Mouse (Mus musculus) liver, postnatal 0 days (tissue): ENCODE measurements around the gene Trim46. TPM values are rescaled to one million over a fixed set of nuclear protein-coding genes. Genes with fewer than 3 reads are reported as not detected.

ENCODE experiments used
- ATAC-seq: fragments of 200-750 bp; cut with Nextera tagmentation; 2 replicates; pipeline ENCODE4 v1.8.0; 2017; ENCODE audit warnings: mild to moderate bottlenecking, moderate library complexity
- DNase-seq: peaks from one replicate; pipeline ENCODE4 v3.0.0-alpha.2; 2016
- H3K27ac ChIP-seq: fragments of 300-500 bp; sonication (generic); 2 replicates; pipeline ENCODE4 v1.5.1; 2014; ENCODE audit warnings: antibody characterized with exemption, moderate library complexity, mild to moderate bottlenecking, low read depth
- H3K27me3 ChIP-seq: fragments of 300-500 bp; sonication (generic); 2 replicates; pipeline ENCODE4 v1.6.1; 2014; ENCODE audit warnings: low read length, control low read depth, mixed read lengths; ENCODE audit not compliant: insufficient read depth
- H3K36me3 ChIP-seq: fragments of 300-500 bp; sonication (generic); replicated peaks from 2 replicates; pipeline ENCODE4 v1.6.1; 2014; ENCODE audit warnings: mild to moderate bottlenecking, control low read depth, low read length, moderate library complexity, mixed read lengths; ENCODE audit not compliant: insufficient read depth
- H3K4me1 ChIP-seq: fragments of 300-500 bp; sonication (generic); 2 replicates; pipeline ENCODE4 v1.6.1; 2014; ENCODE audit warnings: antibody characterized with exemption, mild to moderate bottlenecking, control low read depth; ENCODE audit not compliant: insufficient read depth
- H3K4me2 ChIP-seq: fragments of 300-500 bp; sonication (generic); 2 replicates; pipeline ENCODE4 v1.6.1; 2014; ENCODE audit warnings: low read depth, mild to moderate bottlenecking, low read length, moderate library complexity, mixed read lengths
- H3K4me3 ChIP-seq: fragments of 300-500 bp; sonication (generic); 2 replicates; pipeline ENCODE4 v1.5.1; 2014; ENCODE audit warnings: low read depth, low read length
- H3K9ac ChIP-seq: fragments of 300-500 bp; sonication (generic); replicated peaks from 2 replicates; pipeline ENCODE4 v1.6.1; 2014; ENCODE audit warnings: mild to moderate bottlenecking, moderate library complexity
- H3K9me3 ChIP-seq: fragments of 300-500 bp; sonication (generic); 2 replicates; pipeline ENCODE4 v1.6.1; 2016; ENCODE audit warnings: mild to moderate bottlenecking, control low read depth, low read length, mixed read lengths
- CTCF ChIP-seq: sonication (generic); IDR thresholded peaks from 2 replicates; pipeline ENCODE4 v1.5.1; 2016; ENCODE audit warnings: antibody characterized with exemption, low read depth
- EP300 ChIP-seq: IDR thresholded peaks from 2 replicates; pipeline ENCODE4 v1.6.1; 2016; ENCODE audit warnings: antibody characterized with exemption, low read depth, mild to moderate bottlenecking
- WGBS: fragments of 180-500 bp; shearing (Covaris S2); extraction: QIAGEN DNeasy Blood & Tissue Kit; methylation state at CpG from one replicate; pipeline ENCODE4 v1.1.7; 2014; ENCODE audit not compliant: insufficient replicate concordance; 5-methylcytosine and 5-hydroxymethylcytosine counted together
- polyA plus RNA-seq: library from polyadenylated mRNA; unstranded; fragments of >200 nt; fragmentation: Nextera tagmentation; extraction: Ambion mirVana; gene quantifications from 2 replicates; pipeline ENCODE4 v1.2.1, GENCODE M21; 2015

The Trim46 gene
- polyA plus RNA-seq, 1 experiment from 2014 or later: 0.21 TPM

DNA sequence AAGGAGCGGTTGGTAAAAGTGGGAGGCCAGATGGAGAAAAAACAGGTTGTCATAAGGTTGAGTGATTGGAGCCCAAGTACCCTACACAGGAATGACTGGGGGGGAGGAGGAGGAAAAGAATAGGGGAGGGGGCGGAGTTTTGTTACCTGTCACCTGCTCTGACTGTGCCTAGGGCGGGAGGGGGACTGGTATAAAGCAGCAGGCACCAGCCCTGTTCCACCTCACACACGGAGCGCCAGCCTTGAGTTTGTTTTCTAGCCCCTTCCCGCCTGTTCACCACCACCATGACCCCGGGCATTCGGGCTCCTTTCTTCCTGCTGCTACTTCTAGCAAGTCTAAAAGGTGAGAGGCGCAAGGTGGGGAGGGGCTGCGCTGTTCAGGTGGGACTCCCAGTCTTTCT lies 17.3 kb downstream of the Trim46 start, which contains the start of gene Muc1:
Gene Muc1, plus strand, starts transcription at position 222 of the 400 bp plus-strand sequence.
- Histone ChIP-seq H3K27me3 (peaks cover 48% of the 10 kb centered on the region), H3K9ac (peak within 1 kb of the TSS; percentile 50), H3K4me2 (peak within 1 kb of the TSS; percentile 81), H3K27ac (no peak within 1 kb of the TSS), H3K36me3 (no peaks in the 10 kb centered on the region), H3K4me3 (peak within 1 kb of the TSS; percentile 57), H3K9me3 (no peaks in the 10 kb centered on the region), H3K4me1 (peaks cover 16% of the 10 kb centered on the region)
- WGBS: 41% methylated on average over 10 of the region's 10 CpGs
- no peak for ATAC-seq
- no peak for TF ChIP-seq EP300
- TF ChIP-seq CTCF: no peak
- DNase-seq: no peak

- Histone ChIP-seq H3K27me3 (peaks cover 48% of the 10 kb centered on the region), H3K4me3 (peak overlapping the region; percentile 57), H3K9ac (peak overlapping the region; percentile 50), H3K4me2 (peak overlapping the region; percentile 81), H3K36me3 (no peaks in the 10 kb centered on the region), H3K4me1 (peaks cover 10% of the 10 kb centered on the region), H3K27ac (no peak overlapping the region), H3K9me3 (no peaks in the 10 kb centered on the region)
- ATAC-seq (peak; percentile 79), DNase-seq (peak; percentile 91)
- WGBS: under 1% methylated on average over 20 of the region's 20 CpGs
- TF ChIP-seq CTCF (peak; percentile 96), EP300 (no peak)
Measured at GRCm38 (mm10) chr3:89228180-89228549, 17.9 kb downstream of the Trim46 start.

DNA sequence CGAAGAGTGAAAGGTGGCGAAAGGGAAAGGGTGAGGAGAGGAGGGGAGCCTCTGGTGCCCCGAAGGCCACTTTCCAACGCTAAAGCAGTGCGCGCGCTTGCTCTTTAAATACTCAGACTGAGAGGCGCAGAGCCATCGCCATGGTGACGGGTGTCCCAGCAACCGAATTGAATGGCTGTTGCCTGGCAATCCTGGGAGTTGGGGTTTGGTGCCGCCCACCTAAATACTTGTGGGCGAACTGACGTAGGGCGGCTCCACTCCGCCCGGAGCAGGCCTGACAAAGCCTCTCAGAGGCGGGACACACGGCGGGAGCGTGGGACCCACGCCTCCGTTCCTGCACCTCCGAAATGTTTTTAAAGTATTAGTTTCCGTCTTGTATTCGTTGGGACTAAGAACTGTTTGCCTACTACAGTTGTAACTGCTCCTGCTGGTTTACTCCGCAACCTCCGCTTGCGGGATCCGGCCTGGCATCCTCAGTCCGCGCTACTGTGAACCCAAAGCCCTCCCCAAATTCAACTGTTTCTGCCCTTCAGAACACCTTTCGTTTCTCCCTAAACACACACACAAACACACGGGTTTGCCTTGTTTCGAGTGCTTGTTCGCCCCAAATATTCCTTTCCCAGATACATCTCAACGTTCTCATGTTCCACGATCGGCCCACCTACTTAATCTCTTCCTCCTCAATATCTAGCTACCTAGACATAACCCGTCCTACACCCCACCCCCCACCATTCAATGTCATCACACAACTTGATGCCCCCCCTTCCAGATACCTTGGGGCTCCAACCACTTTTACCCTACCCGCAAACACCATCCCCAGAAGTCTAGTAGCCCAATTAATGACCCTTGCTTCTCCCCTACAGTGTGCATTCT lies 18.6 kb downstream of the Trim46 start:
- DNase-seq (peak; percentile 66), ATAC-seq (peak; percentile 40)
- TF ChIP-seq EP300 (no peak), CTCF (no peak)
- Histone ChIP-seq H3K9ac (no peak overlapping the region; the same call in 1 of the 2 replicates), H3K27me3 (peaks cover 48% of the 10 kb centered on the region), H3K4me3 (peak overlapping the region; percentile 57), H3K4me2 (peak overlapping the region; percentile 81), H3K36me3 (no peaks in the 10 kb centered on the region), H3K27ac (no peak overlapping the region), H3K4me1 (peaks cover 10% of the 10 kb centered on the region), H3K9me3 (no peaks in the 10 kb centered on the region)
- WGBS: 6% methylated on average over 41 of the region's 41 CpGs

GRCm38 (mm10) chr3:89226900-89227299 lies 19.2 kb downstream of the Trim46 start, which contains the start of gene Mtx1:
Gene Mtx1 (minus strand): TSS chr3:89227088.
- DNase-seq: no peak
- Histone ChIP-seq H3K36me3 (no peaks in the 10 kb centered on the region), H3K27me3 (peaks cover 44% of the 10 kb centered on the region), H3K4me2 (peak within 1 kb of the TSS; percentile 81), H3K4me3 (peak within 1 kb of the TSS; percentile 57), H3K9ac (no peak within 1 kb of the TSS), H3K27ac (no peak within 1 kb of the TSS), H3K9me3 (no peaks in the 10 kb centered on the region), H3K4me1 (peaks cover 10% of the 10 kb centered on the region)
- no peak for TF ChIP-seq EP300
- TF ChIP-seq CTCF: no peak
- WGBS: 9% methylated on average over 21 of the region's 21 CpGs
- no peak for ATAC-seq

DNA sequence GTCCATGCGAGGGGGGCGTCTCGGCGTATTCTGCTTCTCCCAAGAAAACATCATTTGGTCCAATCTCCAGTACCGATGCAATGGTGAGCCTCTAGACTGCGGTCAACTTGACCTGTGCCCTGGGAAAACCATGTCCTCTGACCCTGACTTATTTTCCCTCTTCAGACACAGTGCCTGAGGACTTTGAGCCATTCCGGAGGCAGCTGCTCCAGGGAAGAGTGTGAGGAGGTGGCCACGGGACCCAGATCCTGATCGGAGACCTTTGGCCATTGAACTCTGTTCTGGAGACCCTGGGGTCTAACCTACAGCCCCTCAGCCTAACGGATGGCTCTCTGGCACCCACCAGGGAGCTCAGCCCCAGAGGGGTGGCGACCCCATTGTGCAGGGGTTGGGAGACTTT lies 19.7 kb downstream of the Trim46 start:
- H3K27ac ChIP-seq: no peak overlapping the region
- H3K4me3 ChIP-seq: no peak overlapping the region
- no peak for DNase-seq
- H3K9me3 ChIP-seq: no peaks in the 10 kb centered on the region
- WGBS: 49% methylated on average over 11 of the region's 11 CpGs
- peaks cover 41% of the 10 kb centered on the region for H3K27me3 ChIP-seq
- no peaks in the 10 kb centered on the region for H3K36me3 ChIP-seq
- no peak overlapping the region for H3K4me2 ChIP-seq
- no peak for ATAC-seq
- H3K9ac ChIP-seq: no peak overlapping the region
- H3K4me1 ChIP-seq: peaks cover 10% of the 10 kb centered on the region
- no peak for TF ChIP-seq CTCF
- TF ChIP-seq EP300: no peak

- no peak overlapping the region for H3K9ac ChIP-seq
- ATAC-seq: no peak
- WGBS: 44% methylated on average over 4 of the region's 4 CpGs
Measured at GRCm38 (mm10) chr3:89225918-89226317, 20.2 kb downstream of the Trim46 start.

More at GRCm38 (mm10) chr3:89225918-89226317, 20.2 kb downstream of the Trim46 start:
- Histone ChIP-seq H3K4me3 (no peak overlapping the region), H3K4me1 (peaks cover 10% of the 10 kb centered on the region), H3K4me2 (no peak overlapping the region), H3K27ac (no peak overlapping the region), H3K27me3 (peaks cover 39% of the 10 kb centered on the region), H3K36me3 (no peaks in the 10 kb centered on the region), H3K9me3 (no peaks in the 10 kb centered on the region)
- no peak for DNase-seq
- TF ChIP-seq CTCF (no peak), EP300 (no peak)
